Mouse (Mus musculus) hindlimb bud, embryonic 11.5 days (tissue): ENCODE data around the gene Them7.

Source experiments
- DNase-seq: peaks from one replicate; pipeline ENCODE4 v3.0.0-alpha.2; 2012; ENCODE audit warnings: low read depth, low spot score; ENCODE audit errors: extremely low spot score

The Them7 gene

GRCm38 (mm10) chr2:105224134-105224986, at the start of gene Them7:
Gene Them7, plus strand, starts transcription at chr2:105224320.
- DNase-seq, result no peak

GRCm38 (mm10) chr2:105178871-105179270, 45.2 kb upstream of the Them7 start:
- no peak for DNase-seq

GRCm38 (mm10) chr2:105182501-105182900, 41.6 kb upstream of the Them7 start:
- no peak for DNase-seq

GRCm38 (mm10) chr2:105185140-105185539, 39.0 kb upstream of the Them7 start:
- no peak for DNase-seq

- DNase-seq, result no peak
Measured at GRCm38 (mm10) chr2:105185768-105186529, 38.2 kb upstream of the Them7 start.

GRCm38 (mm10) chr2:105186591-105186990, 37.5 kb upstream of the Them7 start:
- DNase-seq, result no peak

- DNase-seq, result peak; percentile 56
Measured at GRCm38 (mm10) chr2:105188182-105188581, 35.9 kb upstream of the Them7 start.

GRCm38 (mm10) chr2:105189352-105189751, 34.8 kb upstream of the Them7 start:
- DNase-seq, result no peak

GRCm38 (mm10) chr2:105200152-105200551, 24.0 kb upstream of the Them7 start:
- DNase-seq, result no peak

- DNase-seq, result no peak
Measured at GRCm38 (mm10) chr2:105206563-105207174, 17.5 kb upstream of the Them7 start.

GRCm38 (mm10) chr2:105212839-105213238, 11.3 kb upstream of the Them7 start:
- DNase-seq, result no peak

- DNase-seq, result no peak
Measured at GRCm38 (mm10) chr2:105215914-105216313, 8.2 kb upstream of the Them7 start.

- no peak for DNase-seq
Measured at GRCm38 (mm10) chr2:105219229-105219628, 4.9 kb upstream of the Them7 start.

GRCm38 (mm10) chr2:105219664-105220063, 4.5 kb upstream of the Them7 start:
- DNase-seq, result no peak

- no peak for DNase-seq
Measured at GRCm38 (mm10) chr2:105220738-105221303, 3.3 kb upstream of the Them7 start.

- DNase-seq, result no peak
Measured at GRCm38 (mm10) chr2:105223606-105224005, 514 bp upstream of the Them7 start.

GRCm38 (mm10) chr2:105224987-105225375, 861 bp downstream of the Them7 start:
- DNase-seq, result no peak

- DNase-seq, result no peak
Measured at GRCm38 (mm10) chr2:105226297-105226958, 2.3 kb downstream of the Them7 start.

- no peak for DNase-seq
Measured at GRCm38 (mm10) chr2:105228416-105228815, 4.3 kb downstream of the Them7 start.

GRCm38 (mm10) chr2:105230333-105230732, 6.2 kb downstream of the Them7 start:
- no peak for DNase-seq

GRCm38 (mm10) chr2:105232386-105232785, 8.3 kb downstream of the Them7 start:
- no peak for DNase-seq
